Mouse (Mus musculus): Measurements from ENCODE around the gene Mical2.
A peak's percentile ranks its signal among the peaks of the same experiment; 100 is the strongest.

Mical2 gene

DNA sequence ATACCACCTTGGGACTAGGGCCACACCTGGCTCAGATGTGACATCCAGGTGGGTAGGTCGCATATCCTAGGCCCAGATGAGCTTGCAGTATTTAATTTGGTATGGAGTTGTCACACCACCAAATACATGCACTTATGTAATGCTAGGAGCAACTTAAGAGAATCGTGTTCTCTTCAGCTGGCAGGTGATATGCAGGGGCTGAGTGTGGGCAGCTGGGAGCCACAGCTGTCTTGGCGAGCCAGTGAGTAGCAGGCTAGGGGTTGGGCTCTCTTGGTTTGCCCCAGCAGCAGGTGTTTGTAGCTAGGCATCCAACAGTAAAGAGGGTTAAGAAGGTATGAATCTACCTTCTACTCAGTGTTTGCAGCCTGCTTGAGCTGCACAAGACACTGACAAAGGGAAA lies 49.4 kb downstream of the Mical2 start:
- DNase-seq (ENCODE audit: low spot score), result no peak

GRCm38 (mm10) chr7:112275883-112276282 lies 50.2 kb downstream of the Mical2 start:
- DNase-seq (ENCODE audit: low spot score), result no peak

GRCm38 (mm10) chr7:112276823-112277222 lies 51.2 kb downstream of the Mical2 start:
- DNase-seq (ENCODE audit: low spot score), result no peak

DNA sequence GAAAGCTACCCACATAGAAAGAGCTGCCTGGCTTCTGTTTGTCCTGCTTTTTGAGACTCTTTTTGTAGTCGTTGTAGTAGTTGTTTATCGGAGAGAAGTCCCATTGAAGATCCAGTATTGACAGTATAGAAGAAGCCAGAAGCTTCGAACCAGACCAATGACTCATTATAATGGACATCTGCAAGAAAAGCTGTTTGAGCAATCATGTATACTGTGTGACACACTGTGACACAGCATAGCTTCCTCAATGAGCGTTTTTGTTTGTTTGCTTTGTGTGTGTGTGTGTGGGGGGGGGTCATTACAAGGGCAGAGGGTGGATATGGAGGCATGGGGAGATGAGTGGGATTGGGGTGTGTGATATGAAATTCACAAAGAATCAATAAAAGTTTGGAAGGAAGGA lies 53.0 kb downstream of the Mical2 start:
- DNase-seq (ENCODE audit: low spot score), result no peak

DNA sequence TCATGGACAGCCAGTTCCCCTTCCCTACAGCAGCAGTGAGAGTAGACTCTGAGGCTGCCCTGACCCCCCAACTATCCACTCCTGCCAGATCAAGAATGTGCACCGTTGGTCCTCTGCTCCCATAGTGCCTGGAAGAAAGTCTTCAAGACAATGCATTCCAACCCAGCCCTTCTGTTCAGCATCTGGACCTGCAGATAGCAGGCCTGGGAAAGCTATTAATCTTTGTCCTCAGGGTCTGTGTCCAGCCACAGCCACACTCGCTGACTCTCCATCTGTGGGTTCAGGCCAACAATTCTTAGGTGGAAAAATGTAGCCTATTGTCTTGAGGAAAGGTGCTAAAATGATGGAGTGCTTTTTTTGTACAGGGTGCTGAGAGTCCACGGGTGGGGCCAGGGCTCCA lies 54.8 kb downstream of the Mical2 start:
- no peak for DNase-seq (ENCODE audit: low spot score)

DNA sequence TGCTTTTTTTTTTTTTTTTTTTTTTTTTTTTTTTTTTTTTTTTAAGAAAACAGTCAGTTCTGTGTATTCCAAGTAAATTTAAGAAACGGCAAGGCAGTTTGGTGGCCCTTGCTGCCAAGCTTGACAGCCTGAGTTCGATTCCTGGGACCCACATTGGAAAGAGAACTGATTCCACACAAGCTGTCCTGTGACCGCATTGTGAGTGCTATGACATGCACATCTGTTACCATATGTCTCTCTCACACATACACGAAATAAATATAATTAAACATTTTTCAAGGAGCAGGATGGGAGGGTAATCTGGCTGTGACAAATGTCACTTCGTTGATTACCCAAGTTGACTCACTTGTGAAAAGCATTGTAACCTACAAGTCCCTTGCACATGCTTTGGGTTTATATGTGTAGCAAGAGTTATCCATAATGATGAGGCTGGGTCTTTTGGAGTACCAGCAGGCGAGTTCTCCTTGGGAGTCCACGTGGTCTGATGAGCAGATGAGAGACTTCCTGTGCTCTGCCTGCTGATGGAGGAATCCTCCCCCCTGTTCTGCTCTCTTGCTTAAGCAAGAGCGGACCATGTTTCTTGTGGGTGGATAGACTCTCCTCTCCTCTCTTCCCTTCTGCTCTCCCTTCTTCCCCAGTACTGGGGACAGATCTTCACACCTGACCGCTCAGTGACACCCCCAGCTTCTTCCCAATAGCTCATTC lies 58.1 kb downstream of the Mical2 start:
- DNase-seq (ENCODE audit: low spot score), result peak; percentile 41

GRCm38 (mm10) chr7:112285573-112285972 lies 59.9 kb downstream of the Mical2 start:
- DNase-seq (ENCODE audit: low spot score), result no peak

- DNase-seq (ENCODE audit: low spot score), result no peak
These were observed 62.9 kb downstream of the Mical2 start for GRCm38 (mm10) chr7:112288352-112289107.

- DNase-seq (ENCODE audit: low spot score), result no peak
These were observed 63.9 kb downstream of the Mical2 start for GRCm38 (mm10) chr7:112289514-112289913.

DNA sequence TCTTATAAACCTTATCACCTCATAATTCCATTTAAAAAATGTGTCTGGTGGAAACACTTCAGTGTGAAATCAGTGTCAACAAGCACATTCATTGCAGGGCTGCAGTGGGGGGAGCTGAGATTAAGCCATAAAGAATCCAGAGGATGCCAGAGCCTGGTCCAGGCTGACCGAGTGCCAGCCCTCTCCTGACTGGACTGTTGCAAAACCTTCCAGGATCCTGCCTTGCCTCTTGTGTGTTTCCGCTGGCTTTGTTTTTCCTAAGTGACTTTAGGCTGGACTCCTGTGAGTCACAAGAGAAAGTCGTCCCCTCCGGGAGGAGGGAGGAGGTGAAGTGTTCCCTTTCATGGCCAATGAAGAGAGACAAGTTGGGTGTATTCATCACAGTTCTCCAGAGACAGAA lies 64.3 kb downstream of the Mical2 start:
- DNase-seq (ENCODE audit: low spot score), result no peak

DNA sequence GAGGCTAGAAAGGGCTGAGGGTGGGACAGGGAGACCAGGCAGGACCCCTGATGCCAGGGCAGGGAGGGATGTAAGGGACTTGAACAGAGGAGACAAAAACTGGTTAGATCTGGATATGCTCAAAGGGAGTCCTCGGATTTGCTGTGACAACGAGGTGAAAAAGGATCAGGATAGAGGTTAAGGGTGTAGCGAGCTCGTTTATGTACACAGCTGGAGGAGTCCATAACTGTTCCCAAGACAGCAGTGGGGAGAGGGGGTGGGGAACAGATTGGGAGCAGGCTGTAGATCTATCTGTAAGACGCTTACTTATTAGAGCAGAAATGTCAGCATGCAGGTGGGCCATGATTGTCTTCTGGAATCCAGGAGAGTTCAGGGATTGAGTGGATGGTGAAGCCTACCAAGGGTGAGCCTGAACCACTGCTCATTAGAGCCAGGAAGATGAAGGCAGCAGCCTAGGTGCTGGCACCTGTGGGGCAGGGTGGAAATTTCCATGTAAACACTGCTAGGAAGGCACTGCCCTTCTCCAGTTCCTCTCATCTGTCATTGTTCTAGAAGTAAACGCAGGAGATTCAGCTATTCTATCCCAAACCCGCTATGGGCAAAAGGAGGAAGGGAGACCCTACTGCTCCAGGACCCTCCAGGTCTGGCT lies 67.9 kb downstream of the Mical2 start:
- no peak for DNase-seq (ENCODE audit: low spot score)

DNA sequence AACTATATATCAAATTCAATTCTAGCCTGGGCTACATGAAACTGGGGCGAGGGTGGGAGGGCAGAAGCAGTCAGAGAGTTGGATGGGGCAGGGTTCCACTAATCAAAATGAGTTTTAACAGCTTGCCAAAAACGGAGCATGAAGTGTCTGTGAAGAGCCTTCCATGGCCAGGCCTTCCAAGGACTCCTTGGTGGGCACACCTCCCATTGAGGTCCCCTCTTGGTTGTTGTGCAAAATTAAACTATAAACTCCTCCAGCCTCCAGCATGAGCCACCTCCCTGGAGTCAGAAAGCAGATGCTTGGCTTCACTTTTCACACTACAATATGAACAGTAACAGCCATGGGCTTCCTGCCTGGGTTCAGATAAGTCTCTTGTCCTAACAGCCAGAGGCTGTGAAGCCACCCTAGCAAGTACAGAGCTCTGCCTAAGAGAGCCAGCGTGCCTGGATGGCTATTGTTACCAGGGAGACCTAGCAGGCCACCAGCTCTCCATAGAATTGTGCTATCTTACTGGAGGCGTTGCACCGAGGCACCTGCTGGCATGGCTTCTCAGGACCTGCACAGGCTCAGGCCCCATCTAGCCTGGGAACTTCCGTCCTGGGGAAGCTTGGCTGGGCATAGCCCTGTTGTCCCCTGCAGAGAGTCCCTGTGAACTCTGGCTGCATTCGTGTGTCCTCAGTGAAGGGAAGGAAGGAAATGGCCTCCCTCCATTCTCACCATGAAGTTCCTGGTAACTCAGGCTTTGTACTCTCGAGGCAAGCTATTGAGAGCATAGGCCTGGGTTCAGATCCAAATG lies 70.0 kb downstream of the Mical2 start:
- no peak for DNase-seq (ENCODE audit: low spot score)

- peak; percentile 71 for DNase-seq (ENCODE audit: low spot score)
These were observed 72.4 kb downstream of the Mical2 start for GRCm38 (mm10) chr7:112298032-112298431.

DNA sequence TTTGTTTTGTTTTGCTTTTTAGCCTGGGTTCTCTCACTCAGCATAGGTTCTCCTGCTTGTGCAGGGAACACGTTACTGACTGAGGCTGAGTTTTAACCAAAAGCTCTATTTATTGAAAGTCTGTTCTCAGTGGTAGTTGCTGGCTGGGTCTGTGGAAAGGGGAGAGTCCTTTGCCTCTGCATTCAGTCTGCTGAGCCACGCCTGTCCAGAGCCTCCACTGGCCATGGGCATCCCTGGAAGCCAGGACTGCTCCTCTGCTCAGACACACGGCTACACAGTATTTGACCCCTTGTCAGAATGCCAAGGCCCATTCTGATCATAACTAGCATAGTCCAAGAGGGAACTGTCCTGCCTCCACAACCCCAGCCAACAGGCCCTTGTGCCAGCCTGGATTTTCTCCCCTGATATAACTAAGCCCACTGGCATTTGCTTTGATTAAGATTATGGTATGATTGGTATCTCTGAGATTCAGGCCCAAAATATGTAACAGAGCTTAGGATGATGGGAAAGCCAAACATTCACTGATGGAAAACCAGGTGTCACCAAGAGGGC lies 73.3 kb downstream of the Mical2 start:
- no peak for DNase-seq (ENCODE audit: low spot score)

- DNase-seq (ENCODE audit: low spot score), result no peak
These were observed 74.0 kb downstream of the Mical2 start for GRCm38 (mm10) chr7:112299521-112300096.

GRCm38 (mm10) chr7:112300141-112300540 lies 74.5 kb downstream of the Mical2 start:
- DNase-seq (ENCODE audit: low spot score), result no peak

GRCm38 (mm10) chr7:112301052-112301451 lies 75.4 kb downstream of the Mical2 start:
- DNase-seq (ENCODE audit: low spot score), result no peak

DNA sequence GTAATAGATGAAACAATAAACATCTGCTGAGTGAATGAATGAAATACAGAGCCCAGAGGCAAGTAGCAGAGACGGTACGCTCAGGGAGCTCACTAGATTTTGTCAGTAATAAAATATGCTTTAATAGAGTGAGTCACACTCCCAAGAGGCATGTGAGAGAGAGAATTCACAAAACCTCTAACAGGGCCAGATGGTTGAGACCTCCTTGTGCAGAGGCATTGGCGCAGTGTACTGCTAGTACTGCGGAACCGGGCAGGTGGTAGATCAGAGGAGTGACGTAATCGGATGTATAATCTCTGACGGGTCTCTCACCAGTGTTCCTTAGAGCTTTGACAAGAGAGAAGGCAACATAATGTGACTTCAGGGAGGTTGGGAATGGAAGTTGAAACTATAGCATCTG lies 78.7 kb downstream of the Mical2 start:
- DNase-seq (ENCODE audit: low spot score), result peak; percentile 52

GRCm38 (mm10) chr7:112309289-112310016 lies 83.8 kb downstream of the Mical2 start:
- no peak for DNase-seq (ENCODE audit: low spot score)

GRCm38 (mm10) chr7:112310017-112310360 lies 84.3 kb downstream of the Mical2 start:
- DNase-seq (ENCODE audit: low spot score), result no peak

DNA sequence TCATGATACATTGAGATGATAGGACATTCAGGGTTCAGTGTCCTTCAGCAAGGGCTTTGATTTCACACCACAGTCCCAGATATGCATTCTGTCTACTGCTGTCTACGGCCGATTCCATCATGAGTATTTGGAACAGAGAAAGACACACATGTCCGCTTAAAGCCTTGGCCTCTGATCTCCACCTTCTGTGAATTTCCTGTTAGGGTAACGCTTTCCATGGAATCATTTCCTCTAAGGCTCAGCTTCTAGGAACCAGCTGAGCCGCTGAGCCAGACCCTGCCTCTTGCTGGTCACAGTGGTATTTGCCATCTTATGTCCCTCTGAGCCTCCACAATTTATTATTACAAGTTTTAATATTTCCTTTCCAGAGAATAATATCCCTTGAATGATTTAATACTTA lies 87.6 kb downstream of the Mical2 start:
- no peak for DNase-seq (ENCODE audit: low spot score)

Data from layer of hippocampus, adult 11-12 months (tissue).